Mouse (Mus musculus): Measurements from ENCODE around the gene Hexb. TPM values are rescaled to one million over a fixed set of nuclear protein-coding genes. Genes with fewer than 3 reads are reported as not detected.
"Not testable (repeated sequence)": the region's sequence is repeated elsewhere in the genome, so short reads cannot be mapped to it uniquely, and the experiment has no call there.

The Hexb gene
- polyA plus RNA-seq, 1 experiment from 2014 or later = 29.2 TPM

DNA sequence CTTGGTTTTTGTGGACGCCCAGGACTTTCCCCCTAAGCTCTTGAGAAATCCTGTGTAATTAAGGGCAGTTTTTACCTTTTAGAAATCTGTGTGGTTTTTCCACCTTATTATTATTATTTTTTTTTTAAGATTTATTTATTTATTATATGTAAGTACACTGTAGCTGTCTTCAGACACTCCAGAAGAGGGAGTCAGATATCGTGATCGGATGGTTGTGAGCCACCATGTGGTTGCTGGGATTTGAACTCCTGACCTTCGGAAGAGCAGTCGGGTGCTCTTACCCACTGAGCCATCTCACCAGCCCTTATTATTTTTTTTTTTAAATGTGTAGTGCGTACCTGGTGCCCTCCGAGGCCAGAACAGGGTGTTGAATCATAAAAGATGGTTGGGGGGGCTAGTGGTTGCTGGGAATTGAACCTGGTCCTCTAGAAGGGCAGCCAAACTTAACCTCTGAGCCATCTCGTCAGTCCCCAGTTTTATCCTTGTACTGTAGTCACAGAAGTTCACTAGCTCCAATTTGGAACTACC lies 59.7 kb downstream of the Hexb start:
- not testable (repeated sequence) for H3K27ac ChIP-seq; H3K4me1 ChIP-seq; H3K27me3 ChIP-seq (replicated peaks); H3K9me3 ChIP-seq
- Histone ChIP-seq H3K4me3 (peak overlapping the region; percentile 82), H3K4me2 (replicated peaks) (peak overlapping the region; percentile 75), H3K36me3 (peaks cover 19% of the 10 kb centered on the region), H3K9ac (peak overlapping the region; percentile 82)
- peak; percentile 11; the same call in 1 of the 2 replicates for ATAC-seq (ENCODE audit: low FRiP score, low read depth)
- 32% methylated on average over 8 of the region's 8 CpGs for WGBS

DNA sequence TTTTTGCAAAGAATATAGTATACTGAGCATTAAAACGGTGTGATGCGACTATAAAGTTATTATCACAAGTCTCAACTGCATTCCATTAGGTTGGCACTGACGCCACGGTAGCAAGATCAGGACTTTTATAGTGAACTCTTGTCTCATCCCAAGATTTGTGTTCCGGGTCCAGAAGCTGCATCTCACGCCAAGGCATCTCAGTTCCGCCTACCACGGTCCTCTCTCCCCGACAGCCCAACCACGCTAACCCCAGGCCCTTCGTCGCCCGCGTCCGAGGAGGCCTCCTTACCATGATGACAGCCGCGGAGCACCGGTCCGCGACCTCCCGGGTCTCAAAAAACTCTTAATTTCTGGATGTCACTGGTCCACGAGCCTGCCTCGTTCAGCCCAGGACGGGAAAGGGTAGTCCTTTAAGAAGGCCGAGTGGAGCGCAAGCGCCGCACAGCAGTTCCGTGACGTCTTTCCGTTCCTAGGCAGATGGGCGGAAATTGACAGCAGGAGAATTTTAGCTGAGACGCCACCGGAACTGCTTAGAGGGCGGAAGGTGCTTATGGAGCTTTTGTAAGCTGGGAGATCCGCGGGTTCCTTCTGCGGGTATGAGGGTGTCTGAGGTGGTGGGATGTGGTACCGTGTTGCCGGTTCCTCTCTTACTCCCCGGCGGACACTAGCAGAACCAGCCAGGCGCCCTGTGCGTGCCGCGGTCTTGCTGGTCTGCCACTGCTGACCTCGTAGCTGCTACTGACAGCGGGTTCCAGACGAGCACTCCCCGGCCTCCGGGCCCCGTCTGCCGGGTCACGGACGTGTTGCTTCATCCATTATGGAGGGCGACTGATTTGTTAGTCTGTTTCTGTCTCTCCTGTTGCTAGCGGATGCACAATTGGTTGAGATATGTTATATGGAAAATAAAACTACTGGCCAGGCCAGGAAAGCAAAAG lies 60.4 kb downstream of the Hexb start, which contains the start of the genes Gfm2 and Nsa2:
TSS of gene Gfm2 (plus strand) at position 472 of the 935 bp plus-strand sequence.
TSS of gene Nsa2 (minus strand) at position 472 of the 935 bp plus-strand sequence.
- H3K27ac ChIP-seq = peak within 1 kb of the TSS; percentile 59; the same call in 1 of the 2 replicates
- under 1% methylated on average over 57 of the region's 57 CpGs for whole genome bisulfite sequencing
- ATAC-seq (ENCODE audit: low FRiP score, low read depth) = peak; percentile 95
- no peaks in the 10 kb centered on the region for H3K27me3 ChIP-seq (replicated peaks)
- peak within 1 kb of the TSS; percentile 75 for H3K4me2 ChIP-seq (replicated peaks)
- H3K9me3 ChIP-seq = no peaks in the 10 kb centered on the region
- H3K9ac ChIP-seq = peak within 1 kb of the TSS; percentile 82
- H3K36me3 ChIP-seq = peaks cover 16% of the 10 kb centered on the region
- peaks cover 6% of the 10 kb centered on the region; the same call in 1 of the 2 replicates for H3K4me1 ChIP-seq
- H3K4me3 ChIP-seq = peak within 1 kb of the TSS; percentile 82

DNA sequence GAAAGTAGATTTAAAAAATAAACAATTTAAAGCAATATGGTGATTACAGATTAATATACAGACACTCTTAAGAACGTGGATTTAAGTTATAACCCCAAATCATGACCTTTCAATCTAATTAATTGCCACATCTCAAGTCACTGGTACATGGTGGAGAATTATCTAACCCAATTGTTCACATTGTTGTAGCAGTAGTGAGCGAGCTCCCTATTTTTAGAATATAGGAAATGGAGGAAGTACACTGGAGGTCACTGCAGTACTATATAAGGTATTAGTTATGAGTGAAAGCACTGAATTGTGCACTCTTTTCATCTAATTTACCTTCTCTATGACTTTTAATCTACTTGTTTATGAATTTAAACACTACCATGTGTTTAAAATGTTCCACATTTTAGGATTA lies 67.7 kb downstream of the Hexb start:
- not testable (repeated sequence) for H3K4me1 ChIP-seq; H3K27me3 ChIP-seq (replicated peaks); H3K9me3 ChIP-seq; H3K4me3 ChIP-seq; H3K27ac ChIP-seq; ATAC-seq (ENCODE audit: low FRiP score, low read depth); H3K9ac ChIP-seq; H3K4me2 ChIP-seq (replicated peaks)
- H3K36me3 ChIP-seq = peaks cover 29% of the 10 kb centered on the region
- WGBS = no CpG with 5 or more reads among the region's 2 CpGs

DNA sequence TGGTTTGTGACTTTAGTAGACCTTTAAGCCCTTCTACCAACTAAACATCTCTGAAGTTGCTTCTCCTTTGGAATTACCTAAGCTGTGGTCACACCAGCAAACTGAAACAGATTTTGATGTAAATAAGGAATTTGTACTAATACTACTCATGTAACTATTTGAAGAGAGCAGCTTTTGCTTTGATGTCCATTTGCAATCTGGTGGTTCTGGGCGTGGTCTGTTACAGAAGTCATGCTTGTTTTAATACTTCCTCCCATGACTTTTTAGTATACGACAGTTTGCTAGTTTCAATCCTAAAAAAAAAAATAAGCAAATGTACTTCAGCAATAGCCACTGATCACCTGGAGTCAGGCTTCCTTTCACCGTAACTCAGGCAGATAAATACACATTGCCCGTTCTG lies 68.5 kb downstream of the Hexb start:
- peaks cover 26% of the 10 kb centered on the region for H3K36me3 ChIP-seq
- 90% methylated on average over 4 of the region's 4 CpGs for WGBS
- H3K9me3 ChIP-seq = not testable (repeated sequence)

More for the DNA sequence above, 68.5 kb downstream of the Hexb start:
- not testable (repeated sequence) for H3K27ac ChIP-seq; H3K4me2 ChIP-seq (replicated peaks); ATAC-seq (ENCODE audit: low FRiP score, low read depth); H3K9ac ChIP-seq; H3K4me1 ChIP-seq; H3K27me3 ChIP-seq (replicated peaks); H3K4me3 ChIP-seq

Other genes with a start within 250 kb of the Hexb start
- gene 1700029F12Rik, start 164.0 kb downstream of the Hexb start, polyA plus RNA-seq (2016; fragmentation: Nextera tagmentation; extraction: Ambion mirVana) = not detected in 2 replicates
- 15.8 and 16.2 TPM in 2 replicates for gene Fam169a, start 131.1 kb downstream of the Hexb start, polyA plus RNA-seq (2016; fragmentation: Nextera tagmentation; extraction: Ambion mirVana)
- 0.27 and 0.68 TPM in 2 replicates for gene Gm6169, start 99.1 kb downstream of the Hexb start, polyA plus RNA-seq (2016; fragmentation: Nextera tagmentation; extraction: Ambion mirVana)
- gene Gfm2, start 60.4 kb downstream of the Hexb start, polyA plus RNA-seq (2016; fragmentation: Nextera tagmentation; extraction: Ambion mirVana) = 39.9 and 40.2 TPM in 2 replicates
- gene Nsa2, start 60.4 kb downstream of the Hexb start, polyA plus RNA-seq (2016; fragmentation: Nextera tagmentation; extraction: Ambion mirVana) = 52.4 and 57.3 TPM in 2 replicates
- gene Enc1, start 42.7 kb upstream of the Hexb start, polyA plus RNA-seq (2016; fragmentation: Nextera tagmentation; extraction: Ambion mirVana) = 28.8 and 35.3 TPM in 2 replicates

All from neural tube, embryonic 12.5 days (tissue).